Mouse (Mus musculus) bone marrow, adult 2 months (tissue): Measurements from ENCODE around the gene Pbld1. TPM values are rescaled to one million over a fixed set of nuclear protein-coding genes. Genes with fewer than 3 reads are reported as not detected.

Experiments
- H3K27ac ChIP-seq: fragments of 200-500 bp; 2 replicates; pipeline ENCODE4 v1.5.1; 2012; ENCODE audit warnings: low read depth, mild to moderate bottlenecking, control low read depth, inconsistent platforms, low read length; ENCODE audit not compliant: control insufficient read depth, poor library complexity, insufficient read depth
- H3K4me1 ChIP-seq: fragments of 200-500 bp; 2 replicates; pipeline ENCODE4 v1.6.1; 2011; ENCODE audit warnings: low read length; ENCODE audit not compliant: control insufficient read depth, insufficient read depth
- H3K4me3 ChIP-seq: fragments of 200-500 bp; replicated peaks from 2 replicates; pipeline ENCODE3; 2011; ENCODE audit warnings: mild to moderate bottlenecking, low read depth, low read length, control low read depth; ENCODE audit not compliant: control insufficient read depth
- CTCF ChIP-seq: fragments of 200-500 bp; IDR thresholded peaks from 2 replicates; pipeline ENCODE4 v1.5.1; 2011; ENCODE audit warnings: low read length, control low read depth; ENCODE audit not compliant: control insufficient read depth, insufficient read depth
- POLR2A ChIP-seq: fragments of 200-500 bp; IDR thresholded peaks from 2 replicates; pipeline ENCODE4 v1.6.1; 2011; ENCODE audit warnings: low read depth, mild to moderate bottlenecking, control low read depth, low read length, borderline replicate concordance; ENCODE audit not compliant: control insufficient read depth
- WGBS: fragments of 180-500 bp; shearing (Covaris S2); methylation state at CpG from one replicate; pipeline ENCODE4 v1.1.7; 2018; 5-methylcytosine and 5-hydroxymethylcytosine counted together
- polyA plus RNA-seq: library from polyadenylated mRNA; stranded (reverse); fragments of >200 nt; gene quantifications from 2 replicates; pipeline ENCODE4 v1.2.4, GENCODE M21; 2011; ENCODE audit warnings: low replicate concordance; ENCODE audit not compliant: missing spikeins, insufficient read depth, insufficient read length

Gene Pbld1
- polyA plus RNA-seq, 1 experiment, result 3.7 TPM

DNA sequence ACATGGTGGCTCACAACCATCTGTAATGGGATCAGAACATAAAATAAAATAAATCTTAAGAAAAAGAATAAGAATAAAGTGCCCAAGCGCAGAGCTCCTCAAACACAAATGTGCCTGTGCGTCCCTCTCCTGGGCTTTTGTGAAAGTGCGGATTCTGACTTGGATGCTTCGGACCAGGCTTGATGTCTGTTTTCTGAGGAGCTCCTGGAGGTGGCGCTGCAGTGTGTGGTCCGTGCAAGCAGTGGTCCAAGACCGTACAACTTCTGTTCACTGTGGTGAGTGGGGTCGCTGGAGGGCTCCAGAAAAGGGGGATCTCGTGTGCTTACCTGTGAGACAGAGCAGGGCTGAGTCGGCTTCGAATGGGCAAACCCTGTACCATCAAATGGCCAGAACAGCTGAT, 65.4 kb downstream of the Pbld1 start:
- Histone ChIP-seq H3K4me3 (no peak overlapping the region), H3K27ac (no peak overlapping the region), H3K4me1 (no peaks in the 10 kb centered on the region)
- 58% methylated on average over 11 of the region's 11 CpGs for WGBS
- TF ChIP-seq CTCF (peak; percentile 26; the same call in 1 of the 2 replicates), POLR2A (no peak)

DNA sequence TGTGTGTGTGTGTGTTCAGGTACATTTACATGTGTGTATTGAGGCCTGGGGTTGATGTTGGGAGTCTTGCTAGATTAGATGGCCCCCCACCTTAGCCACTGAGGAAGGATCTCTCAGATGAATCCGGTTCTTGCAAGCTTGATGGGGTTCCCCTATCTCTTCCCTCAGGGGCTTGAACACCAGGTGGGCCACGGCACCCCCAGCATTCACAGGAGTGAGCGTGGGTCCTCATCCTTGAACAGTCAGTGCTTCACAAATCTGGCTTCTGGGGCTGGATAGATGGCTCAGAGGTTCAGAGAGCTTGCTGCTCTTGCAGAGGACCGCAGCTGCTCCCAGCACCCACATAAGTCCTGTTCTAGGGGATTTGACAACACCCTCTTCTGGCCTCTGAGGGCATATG, 66.2 kb downstream of the Pbld1 start:
- 77% methylated on average over 4 of the region's 4 CpGs for WGBS
- Histone ChIP-seq H3K4me1 (no peaks in the 10 kb centered on the region), H3K27ac (no peak overlapping the region), H3K4me3 (no peak overlapping the region)
- TF ChIP-seq POLR2A (no peak), CTCF (no peak)

DNA sequence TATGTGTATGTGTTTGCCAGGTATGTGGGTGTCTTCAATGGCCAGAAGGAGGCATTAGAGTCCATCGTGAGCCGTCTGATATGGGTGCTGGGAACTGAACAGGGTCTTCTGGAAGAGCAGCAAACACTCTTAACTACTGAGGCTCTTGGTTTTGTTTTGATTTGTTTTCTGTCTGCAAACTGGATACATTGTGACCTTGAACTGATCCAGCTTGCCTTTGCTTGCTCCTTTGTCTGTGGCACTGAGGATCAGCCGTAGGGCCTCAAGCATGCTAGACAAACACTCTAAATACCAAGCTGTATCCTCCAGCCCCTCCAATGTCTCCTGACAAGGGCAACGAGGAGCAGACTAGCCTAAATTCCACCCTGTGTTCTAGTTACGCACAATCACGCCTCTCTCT, 67.2 kb downstream of the Pbld1 start:
- H3K4me1 ChIP-seq, result no peaks in the 10 kb centered on the region
- no peak overlapping the region for H3K27ac ChIP-seq
- TF ChIP-seq CTCF (no peak), POLR2A (no peak)
- 90% methylated on average over 6 of the region's 6 CpGs for WGBS
- H3K4me3 ChIP-seq, result no peak overlapping the region

Other genes starting within 250 kb of the Pbld1 start
- gene Tet1, start 151.2 kb upstream of the Pbld1 start, polyA plus RNA-seq, result 1.3 and 2.2 TPM in 2 replicates
- gene Slc25a16, start 139.5 kb upstream of the Pbld1 start, polyA plus RNA-seq, result 5.6 and 7.3 TPM in 2 replicates
- gene Dna2, start 113.1 kb upstream of the Pbld1 start, polyA plus RNA-seq, result 29.5 and 38.9 TPM in 2 replicates
- 7.0 and 7.1 TPM in 2 replicates for gene Rufy2, start 79.9 kb upstream of the Pbld1 start, polyA plus RNA-seq
- 73.5 and 89.4 TPM in 2 replicates for gene Hnrnph3, start 35.9 kb upstream of the Pbld1 start, polyA plus RNA-seq
- 0.82 TPM in 1 of 2 replicates, not detected in the other for gene Pbld2, start 35.8 kb upstream of the Pbld1 start, polyA plus RNA-seq
- gene Atoh7, start 39.5 kb downstream of the Pbld1 start, polyA plus RNA-seq, result not detected in 2 replicates
- 0.31 TPM in 1 of 2 replicates, not detected in the other for gene Mypn, start 143.8 kb downstream of the Pbld1 start, polyA plus RNA-seq
- gene Herc4, start 183.6 kb downstream of the Pbld1 start, polyA plus RNA-seq, result 29.9 and 76.5 TPM in 2 replicates